ENCODE assay signal across 10 mouse cellular contexts in the genomic region with DNA sequence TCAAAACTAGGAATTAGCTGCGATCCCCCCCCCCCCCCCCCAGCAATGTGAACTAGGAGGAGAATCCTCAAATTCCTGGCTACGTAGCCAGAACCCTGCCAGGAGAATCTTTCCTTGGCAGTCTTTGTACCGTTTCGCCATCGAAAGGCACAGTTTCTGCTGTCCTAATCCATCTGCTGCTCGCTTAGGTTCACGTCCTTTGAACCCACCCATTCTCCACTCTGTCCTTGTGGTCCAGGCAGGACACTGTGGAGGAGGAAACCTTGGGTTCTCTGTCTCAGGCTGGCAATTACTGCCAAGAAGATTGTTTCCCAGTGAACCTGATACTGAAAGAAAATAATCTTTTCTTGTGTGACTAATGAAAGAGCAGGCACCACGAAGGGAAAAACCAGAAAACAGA. TPM values are rescaled to one million over a fixed set of nuclear protein-coding genes. Genes with fewer than 3 reads are reported as not detected.
A peak's percentile ranks its signal among the peaks of the same experiment; 100 is the strongest.
DNase-seq lines count a peak whose midpoint lies in the region; ATAC-seq lines count a peak whose summit lies in the region.
"Had no signal": no experiment of that assay in that cellular context is flagged by ENCODE, and none has a peak within 500 bp of the region (broad histone marks: within the 10 kb centered on the region; RNA-seq: fewer than 3 reads in every experiment).

No protein-coding gene starts in this region.

- H3K4me2 ChIP-seq in embryonic facial prominence, embryonic 11.5 days (ENCODE audit: low read depth, low read length), result peak overlapping the region; percentile 79
- H3K4me2 ChIP-seq in intestine, embryonic 16.5 days (ENCODE audit: low read depth, low read length), result peak overlapping the region; percentile 57
- H3K4me2 ChIP-seq in midbrain, embryonic 12.5 days (replicated peaks), result peak overlapping the region; percentile 85

- H3K4me3 ChIP-seq in embryonic facial prominence, embryonic 11.5 days (ENCODE audit: low read depth, low read length), result peak overlapping the region; percentile 96; the same call in 1 of the 2 replicates
- peak overlapping the region; percentile 92 for H3K4me3 ChIP-seq in intestine, embryonic 16.5 days (ENCODE audit: low read length)
- H3K4me3 ChIP-seq in midbrain, embryonic 12.5 days, result peak overlapping the region; percentile 77

- no peaks in the 10 kb centered on the region for H3K9me3 ChIP-seq in embryonic facial prominence, embryonic 11.5 days (replicated peaks; ENCODE audit: control insufficient read depth, low read length)
- no peaks in the 10 kb centered on the region for H3K9me3 ChIP-seq in intestine, embryonic 16.5 days (ENCODE audit: control insufficient read depth, low read length)
- H3K9me3 ChIP-seq in midbrain, embryonic 12.5 days, result no peaks in the 10 kb centered on the region

- WGBS in embryonic facial prominence, embryonic 11.5 days, result 5% methylated on average over 8 of the region's 8 CpGs
- WGBS in intestine, embryonic 16.5 days, result 3% methylated on average over 8 of the region's 8 CpGs
- 3% methylated on average over 7 of the region's 8 CpGs for WGBS in midbrain, embryonic 12.5 days

- no peaks in the 10 kb centered on the region for H3K36me3 ChIP-seq in embryonic facial prominence, embryonic 11.5 days (replicated peaks; ENCODE audit: control insufficient read depth, insufficient read depth, low read depth, low read length)
- no peaks in the 10 kb centered on the region for H3K36me3 ChIP-seq in intestine, embryonic 16.5 days (ENCODE audit: control insufficient read depth, insufficient read depth, low read length)
- H3K36me3 ChIP-seq in midbrain, embryonic 12.5 days, result no peaks in the 10 kb centered on the region

- ATAC-seq in embryonic facial prominence, embryonic 11.5 days (replicated peaks; ENCODE audit: insufficient number of reproducible peaks, low FRiP score, low TSS enrichment, low read depth), result no peak
- ATAC-seq in intestine, embryonic 16.5 days, result peak; percentile 24
- no peak for ATAC-seq in midbrain, embryonic 12.5 days (ENCODE audit: low FRiP score, low read depth)
- ATAC-seq in erythroid progenitor cell, adult 5-6 weeks (replicated peaks; ENCODE audit: low FRiP score, poor library complexity, severe bottlenecking), result no peak

- no peak overlapping the region for H3K9ac ChIP-seq in embryonic facial prominence, embryonic 11.5 days (replicated peaks; ENCODE audit: low read length)
- H3K9ac ChIP-seq in intestine, embryonic 16.5 days (ENCODE audit: low read depth, low read length), result peak overlapping the region; percentile 55
- H3K9ac ChIP-seq in midbrain, embryonic 12.5 days (replicated peaks), result no peak overlapping the region

- H3K4me1 ChIP-seq in embryonic facial prominence, embryonic 11.5 days (ENCODE audit: control insufficient read depth, insufficient read depth, low read length), result no peaks in the 10 kb centered on the region
- peaks cover 15% of the 10 kb centered on the region for H3K4me1 ChIP-seq in intestine, embryonic 16.5 days (ENCODE audit: control insufficient read depth, insufficient read depth, low read length)
- H3K4me1 ChIP-seq in midbrain, embryonic 12.5 days, result peaks cover 14% of the 10 kb centered on the region; the same call in 1 of the 2 replicates

- peak; percentile 45 for DNase-seq in adrenal gland, postnatal 10 days
- no peak for DNase-seq in adrenal gland, adult 18-20 months (ENCODE audit: low spot score in 2 of 2)
- DNase-seq in A20 (ENCODE audit: low read depth, low spot score), result peak; percentile 15
- DNase-seq in embryonic facial prominence, embryonic 11.5 days (ENCODE audit: low spot score), result peak; percentile 40
- no peak for DNase-seq in layer of hippocampus, adult 9-11 months

- no peaks in the 10 kb centered on the region for H3K27me3 ChIP-seq in embryonic facial prominence, embryonic 11.5 days (ENCODE audit: control insufficient read depth, insufficient read depth, low read length)
- H3K27me3 ChIP-seq in intestine, embryonic 16.5 days (replicated peaks; ENCODE audit: control insufficient read depth, insufficient read depth, low read length), result no peaks in the 10 kb centered on the region
- no peaks in the 10 kb centered on the region for H3K27me3 ChIP-seq in midbrain, embryonic 12.5 days

- no peak overlapping the region for H3K27ac ChIP-seq in embryonic facial prominence, embryonic 11.5 days (replicated peaks; ENCODE audit: low read depth, low read length)
- peak overlapping the region; percentile 99 for H3K27ac ChIP-seq in intestine, embryonic 16.5 days (ENCODE audit: low read length)
- H3K27ac ChIP-seq in midbrain, embryonic 12.5 days (replicated peaks), result no peak overlapping the region
- H3K27ac ChIP-seq: macrophage had no signal

RNA-seq across cellular contexts. Expression of gene Clock, which starts 1.0 kb away (rescaled TPM):
- total RNA-seq in adrenal gland, postnatal 10 days (2021), result 10 to 100 TPM; 35.7 to 36.8 TPM
- total RNA-seq in adrenal gland, adult 18-20 months (2021), result 10 to 100 TPM; 48.8 to 54.2 TPM
- 9.6 and 11.8 TPM in 2 replicates for polyA plus RNA-seq in embryonic facial prominence, embryonic 11.5 days (2014; fragmentation: Nextera tagmentation; extraction: Ambion mirVana)
- 10.5 and 10.9 TPM in 2 replicates for polyA plus RNA-seq in intestine, embryonic 16.5 days (2015; fragmentation: Nextera tagmentation; extraction: Ambion mirVana)
- polyA plus RNA-seq in midbrain, embryonic 12.5 days (2016; fragmentation: Nextera tagmentation; extraction: Ambion mirVana), result 14.7 and 15.3 TPM in 2 replicates
- total RNA-seq in erythroid progenitor cell, adult 5-6 weeks (2015; ENCODE audit: low replicate concordance), result 1.8 and 10.9 TPM in 2 replicates
- total RNA-seq in erythroid progenitor cell, adult 5-6 weeks (2017; ENCODE audit: low replicate concordance), result 1.0 and 1.1 TPM in 2 replicates

RNA-seq across cellular contexts. Expression of gene Pdcl2, which starts 25.3 kb away (rescaled TPM):
- not detected for total RNA-seq in adrenal gland, postnatal 10 days (2021)
- not detected for total RNA-seq in adrenal gland, adult 18-20 months (2021)
- not detected in 2 replicates for polyA plus RNA-seq in embryonic facial prominence, embryonic 11.5 days (2014; fragmentation: Nextera tagmentation; extraction: Ambion mirVana)
- polyA plus RNA-seq in intestine, embryonic 16.5 days (2015; fragmentation: Nextera tagmentation; extraction: Ambion mirVana), result not detected in 2 replicates
- not detected in 2 replicates for polyA plus RNA-seq in midbrain, embryonic 12.5 days (2016; fragmentation: Nextera tagmentation; extraction: Ambion mirVana)
- not detected in 2 replicates for total RNA-seq in erythroid progenitor cell, adult 5-6 weeks (2015; ENCODE audit: low replicate concordance)
- total RNA-seq in erythroid progenitor cell, adult 5-6 weeks (2017; ENCODE audit: low replicate concordance), result not detected in 2 replicates
- total RNA-seq: CH12.LX had no signal
- polyA plus RNA-seq: macrophage had no signal

RNA-seq across cellular contexts. Expression of gene Nmu, which starts 58.0 kb away (rescaled TPM):
- total RNA-seq in adrenal gland, postnatal 10 days (2021), result not detected
- not detected for total RNA-seq in adrenal gland, adult 18-20 months (2021)
- polyA plus RNA-seq in embryonic facial prominence, embryonic 11.5 days (2014; fragmentation: Nextera tagmentation; extraction: Ambion mirVana), result 0.35 and 0.45 TPM in 2 replicates
- 0.27 and 0.34 TPM in 2 replicates for polyA plus RNA-seq in intestine, embryonic 16.5 days (2015; fragmentation: Nextera tagmentation; extraction: Ambion mirVana)
- not detected in 2 replicates for polyA plus RNA-seq in midbrain, embryonic 12.5 days (2016; fragmentation: Nextera tagmentation; extraction: Ambion mirVana)
- total RNA-seq in erythroid progenitor cell, adult 5-6 weeks (2015; ENCODE audit: low replicate concordance), result not detected in 2 replicates
- total RNA-seq in erythroid progenitor cell, adult 5-6 weeks (2017; ENCODE audit: low replicate concordance), result not detected in 2 replicates
- total RNA-seq: CH12.LX had no signal
- polyA plus RNA-seq: macrophage had no signal

Comparison
In these comparisons a context has a peak if more than half of its experiments do, and no peak if none do; other contexts are left out.
1. DNase-seq: peak in adrenal gland, postnatal 10 days (single experiment), A20 (single experiment) and embryonic facial prominence, embryonic 11.5 days (single experiment); none in adrenal gland, adult 18-20 months (0 of 2) and layer of hippocampus, adult 9-11 months (single experiment).
2. Peak in every context shown above with its lines, with median percentiles within 50 percentile points of each other: H3K4me2 ChIP-seq and H3K4me3 ChIP-seq.